Mouse (Mus musculus): ENCODE results near the gene Jakmip3. TPM values are rescaled to one million over a fixed set of nuclear protein-coding genes. Genes with fewer than 3 reads are reported as not detected.
A peak's percentile ranks its signal among the peaks of the same experiment; 100 is the strongest.

Gene Jakmip3
- polyA plus RNA-seq, 1 experiment from 2014 or later: 0.22 TPM

DNA sequence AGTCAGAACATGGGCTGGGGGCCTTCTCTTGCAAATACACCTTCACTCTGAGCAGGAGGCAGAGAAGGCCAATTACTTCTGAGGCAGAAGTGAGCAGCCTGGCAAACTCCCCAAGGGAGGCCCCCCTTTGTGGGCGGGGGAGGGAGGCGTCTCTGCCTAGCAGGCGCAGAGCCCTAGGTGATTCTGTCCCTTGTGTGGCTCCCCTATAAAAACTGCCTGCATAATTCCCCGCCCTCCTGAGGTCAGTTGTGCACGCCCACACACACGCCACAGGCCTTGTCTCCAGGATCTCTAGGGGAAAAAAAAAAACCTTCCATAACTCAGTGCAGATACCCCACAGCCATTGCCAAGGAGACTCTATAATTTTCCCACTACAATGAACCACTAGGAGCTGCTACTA lies 189.8 kb downstream of the Jakmip3 start:
- WGBS: 18% methylated on average over 6 of the region's 6 CpGs
- Histone ChIP-seq H3K4me1 (ENCODE audit: insufficient read depth, low read length) (0 out of 2 replicates have a peak, but pooled peaks cover 6% of the 10 kb centered on the region), H3K4me3 (ENCODE audit: low read length) (no peak overlapping the region), H3K27ac (ENCODE audit: low read length) (no peak overlapping the region), H3K36me3 (ENCODE audit: insufficient read depth, low read length) (no peaks in the 10 kb centered on the region), H3K27me3 (ENCODE audit: insufficient read depth, low read length) (no peaks in the 10 kb centered on the region), H3K4me2 (replicated peaks; ENCODE audit: low read depth, low read length) (no peak overlapping the region), H3K9me3 (ENCODE audit: low read length) (no peaks in the 10 kb centered on the region), H3K9ac (replicated peaks; ENCODE audit: low read length) (no peak overlapping the region)
- peak; percentile 9; the same call in 1 of the 2 replicates for ATAC-seq (ENCODE audit: low FRiP score, low TSS enrichment)

DNA sequence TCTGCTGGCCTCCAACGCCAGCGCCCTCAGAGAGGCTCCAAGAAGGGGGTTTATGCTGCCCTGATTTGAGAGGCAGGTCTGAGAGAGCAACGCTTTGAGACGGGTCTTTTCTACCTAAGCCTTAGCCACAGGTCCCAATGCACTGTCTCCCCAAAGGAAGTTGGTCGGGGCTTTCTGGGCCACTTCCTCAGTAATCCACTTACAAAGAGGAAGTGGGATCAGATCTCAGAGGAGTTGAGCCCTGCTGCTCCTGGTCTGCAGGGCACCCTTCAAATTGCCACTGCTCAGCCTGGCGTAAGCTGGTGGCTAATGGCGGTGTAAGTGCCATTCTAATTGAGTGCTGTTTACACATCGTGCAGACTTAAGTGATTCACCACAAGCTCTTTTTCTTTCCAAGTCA lies 191.0 kb downstream of the Jakmip3 start:
- H3K27me3 ChIP-seq (ENCODE audit: insufficient read depth, low read length): no peaks in the 10 kb centered on the region
- no peak overlapping the region for H3K27ac ChIP-seq (ENCODE audit: low read length)
- H3K36me3 ChIP-seq (ENCODE audit: insufficient read depth, low read length): no peaks in the 10 kb centered on the region
- no peak for ATAC-seq (ENCODE audit: low FRiP score, low TSS enrichment)
- no peak overlapping the region for H3K4me2 ChIP-seq (replicated peaks; ENCODE audit: low read depth, low read length)
- H3K4me3 ChIP-seq (ENCODE audit: low read length): no peak overlapping the region
- H3K4me1 ChIP-seq (ENCODE audit: insufficient read depth, low read length): 0 out of 2 replicates have a peak, but pooled peaks cover 6% of the 10 kb centered on the region
- WGBS: 56% methylated on average over 8 of the region's 8 CpGs
- no peak overlapping the region for H3K9ac ChIP-seq (replicated peaks; ENCODE audit: low read length)
- no peaks in the 10 kb centered on the region for H3K9me3 ChIP-seq (ENCODE audit: low read length)

DNA sequence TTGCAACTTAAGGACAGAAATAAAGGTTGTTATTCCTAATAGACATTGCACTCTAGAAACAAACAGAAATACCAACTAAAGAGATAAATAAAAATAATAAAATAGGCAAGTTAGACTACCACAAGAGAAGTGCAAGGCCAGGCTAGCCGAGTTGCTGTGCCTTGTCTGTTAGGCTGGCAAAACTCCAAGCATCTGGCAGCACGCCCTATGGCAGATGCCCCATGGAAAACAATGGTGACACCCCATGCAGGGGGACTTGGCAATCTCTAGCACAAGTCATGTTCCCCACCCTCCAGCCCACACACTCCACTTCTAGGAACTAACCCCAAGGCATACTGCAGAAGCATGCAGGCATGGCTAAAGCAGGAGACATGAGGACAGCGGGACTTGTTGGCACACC lies 192.9 kb downstream of the Jakmip3 start:
- 82% methylated on average over 3 of the region's 3 CpGs for WGBS
- no peak for ATAC-seq (ENCODE audit: low FRiP score, low TSS enrichment)
- H3K36me3 ChIP-seq (ENCODE audit: insufficient read depth, low read length): no peaks in the 10 kb centered on the region
- H3K9ac ChIP-seq (replicated peaks; ENCODE audit: low read length): no peak overlapping the region
- no peak overlapping the region for H3K27ac ChIP-seq (ENCODE audit: low read length)
- H3K4me1 ChIP-seq (ENCODE audit: insufficient read depth, low read length): 0 out of 2 replicates have a peak, but pooled peaks cover 6% of the 10 kb centered on the region
- H3K9me3 ChIP-seq (ENCODE audit: low read length): no peaks in the 10 kb centered on the region
- no peak overlapping the region for H3K4me2 ChIP-seq (replicated peaks; ENCODE audit: low read depth, low read length)
- H3K27me3 ChIP-seq (ENCODE audit: insufficient read depth, low read length): no peaks in the 10 kb centered on the region
- no peak overlapping the region for H3K4me3 ChIP-seq (ENCODE audit: low read length)

Other genes with a start within 250 kb of the Jakmip3 start
- gene Ppp2r2d, start 94.7 kb upstream of the Jakmip3 start, polyA plus RNA-seq (2015; fragmentation: Nextera tagmentation; extraction: Ambion mirVana): 14.7 and 28.7 TPM in 2 replicates
- gene Mapk1ip1, start 94.5 kb upstream of the Jakmip3 start, polyA plus RNA-seq (2015; fragmentation: Nextera tagmentation; extraction: Ambion mirVana): 16.9 and 18.9 TPM in 2 replicates
- 115 and 117 TPM in 2 replicates for gene Bnip3, start 31.2 kb upstream of the Jakmip3 start, polyA plus RNA-seq (2015; fragmentation: Nextera tagmentation; extraction: Ambion mirVana)
- gene Dpysl4, start 145.3 kb downstream of the Jakmip3 start, polyA plus RNA-seq (2015; fragmentation: Nextera tagmentation; extraction: Ambion mirVana): 15.0 and 15.5 TPM in 2 replicates